Mouse (Mus musculus): ENCODE results near the gene Chst11. TPM values are rescaled to one million over a fixed set of nuclear protein-coding genes. Genes with fewer than 3 reads are reported as not detected.

The Chst11 gene
- polyA plus RNA-seq, 1 experiment from 2014 or later: 4.1 TPM

DNA sequence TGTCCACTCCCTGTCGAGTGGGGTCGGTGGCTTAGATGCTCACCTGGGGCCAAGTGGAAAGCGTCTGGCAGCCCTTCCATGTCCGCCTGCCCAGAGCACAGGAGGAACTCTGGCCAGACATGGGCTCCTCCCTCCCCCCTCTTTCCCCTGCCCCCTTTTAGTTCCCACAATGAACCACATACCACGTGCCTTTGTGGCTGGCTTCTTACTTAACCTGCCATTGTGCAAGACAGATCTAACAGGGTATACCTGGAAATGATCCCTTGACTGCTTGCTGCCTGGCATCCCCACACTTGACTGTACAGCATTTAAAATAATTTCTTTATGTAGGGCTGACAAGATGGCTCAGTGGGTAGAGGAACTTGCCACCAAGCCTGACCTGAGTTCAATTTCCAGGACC is 15.7 kb upstream of the Chst11 start:
- Histone ChIP-seq H3K27me3 (replicated peaks) (no peaks in the 10 kb centered on the region), H3K4me2 (no peak overlapping the region), H3K4me3 (no peak overlapping the region), H3K27ac (ENCODE audit: poor library complexity, severe bottlenecking) (no peak overlapping the region; the same call in 1 of the 2 replicates), H3K9ac (no peak overlapping the region), H3K4me1 (replicated peaks) (peaks cover 22% of the 10 kb centered on the region), H3K9me3 (replicated peaks) (no peaks in the 10 kb centered on the region), H3K36me3 (no peaks in the 10 kb centered on the region)
- no peak for ATAC-seq (ENCODE audit: insufficient number of reproducible peaks, low FRiP score)
- WGBS: 74% methylated on average over 5 of the region's 5 CpGs

DNA sequence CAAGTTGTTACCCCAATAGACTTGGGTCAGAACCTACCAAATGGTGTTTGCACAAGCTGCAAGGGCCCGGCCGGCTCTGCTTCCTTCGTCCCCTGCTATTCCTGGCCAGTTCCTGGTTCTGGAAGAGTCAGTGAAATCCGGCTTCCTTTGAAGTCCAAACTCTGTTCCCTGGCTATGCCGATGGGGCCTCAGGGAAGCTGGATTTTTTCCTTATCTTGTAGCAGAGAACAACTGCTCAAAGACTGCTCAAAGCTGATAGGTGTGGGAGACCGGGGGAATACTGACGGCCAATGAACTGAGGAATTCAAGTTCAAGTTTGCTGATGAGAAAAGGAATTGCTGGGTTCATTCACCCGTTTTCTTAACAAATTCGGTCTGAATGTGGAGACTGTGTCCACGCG is 13.7 kb upstream of the Chst11 start:
- H3K4me2 ChIP-seq: peak overlapping the region; percentile 34
- H3K4me1 ChIP-seq (replicated peaks): peaks cover 22% of the 10 kb centered on the region
- no peaks in the 10 kb centered on the region for H3K27me3 ChIP-seq (replicated peaks)
- no peak overlapping the region for H3K4me3 ChIP-seq
- WGBS: 24% methylated on average over 11 of the region's 11 CpGs
- H3K27ac ChIP-seq (ENCODE audit: poor library complexity, severe bottlenecking): no peak overlapping the region
- no peaks in the 10 kb centered on the region for H3K9me3 ChIP-seq (replicated peaks)
- H3K36me3 ChIP-seq: no peaks in the 10 kb centered on the region
- no peak; the same call in 1 of the 2 replicates for ATAC-seq (ENCODE audit: insufficient number of reproducible peaks, low FRiP score)
- H3K9ac ChIP-seq: no peak overlapping the region

DNA sequence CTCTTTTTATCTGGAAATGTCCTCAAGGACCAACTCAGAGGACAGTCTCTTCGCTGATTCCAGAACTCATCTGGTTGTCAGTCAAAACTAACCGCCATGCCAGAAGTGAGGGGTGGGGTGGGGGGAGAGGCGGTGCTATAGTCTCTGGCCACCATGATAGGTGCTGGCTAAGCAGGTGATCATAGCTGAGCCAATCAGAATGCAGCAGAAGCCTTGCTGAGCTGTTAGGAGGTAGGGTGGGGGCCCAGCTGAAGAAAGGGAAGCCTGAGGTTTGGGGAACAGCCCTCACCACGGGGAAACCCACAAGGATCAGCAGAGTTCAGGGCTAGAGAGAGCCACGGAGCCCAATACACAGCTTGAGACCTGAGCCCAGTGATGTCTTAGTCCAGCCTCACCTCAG is 11.1 kb upstream of the Chst11 start:
- Histone ChIP-seq H3K9ac (no peak overlapping the region), H3K9me3 (replicated peaks) (no peaks in the 10 kb centered on the region), H3K4me3 (no peak overlapping the region), H3K27me3 (replicated peaks) (peaks cover 6% of the 10 kb centered on the region), H3K4me1 (replicated peaks) (peaks cover 21% of the 10 kb centered on the region), H3K27ac (ENCODE audit: poor library complexity, severe bottlenecking) (no peak overlapping the region), H3K36me3 (no peaks in the 10 kb centered on the region), H3K4me2 (no peak overlapping the region)
- 74% methylated on average over 5 of the region's 5 CpGs for WGBS
- ATAC-seq (ENCODE audit: insufficient number of reproducible peaks, low FRiP score): no peak

DNA sequence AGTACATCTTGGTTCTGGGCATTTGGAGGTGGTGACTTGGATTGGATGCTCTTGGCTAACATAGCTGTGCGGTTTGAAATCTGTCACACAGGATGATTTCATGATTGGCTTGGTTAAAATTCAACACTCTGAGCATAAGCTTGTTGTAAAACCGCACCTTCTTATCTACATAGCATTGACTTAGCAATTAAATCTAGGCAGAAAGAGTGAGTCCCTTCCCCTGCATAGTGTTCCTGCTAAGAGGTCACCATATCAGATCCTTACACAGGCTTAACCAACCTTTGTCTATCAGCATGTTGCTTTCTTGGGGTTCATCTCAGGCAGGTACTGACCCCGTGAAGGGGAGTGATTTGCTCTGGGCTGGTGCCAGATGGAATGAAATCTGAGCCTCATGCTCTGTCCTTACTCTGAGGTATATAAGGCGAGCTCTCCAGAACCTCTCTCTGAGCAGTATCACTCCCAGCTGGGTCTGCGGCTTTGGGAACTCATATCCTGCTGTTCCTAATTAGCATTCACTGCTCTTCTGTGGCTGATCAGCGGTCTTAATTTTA is 10.6 kb upstream of the Chst11 start:
- no peak overlapping the region for H3K9ac ChIP-seq
- H3K4me3 ChIP-seq: no peak overlapping the region
- H3K36me3 ChIP-seq: no peaks in the 10 kb centered on the region
- H3K27ac ChIP-seq (ENCODE audit: poor library complexity, severe bottlenecking): no peak overlapping the region
- WGBS: 57% methylated on average over 6 of the region's 6 CpGs
- no peaks in the 10 kb centered on the region for H3K9me3 ChIP-seq (replicated peaks)
- ATAC-seq (ENCODE audit: insufficient number of reproducible peaks, low FRiP score): no peak
- peaks cover 16% of the 10 kb centered on the region for H3K4me1 ChIP-seq (replicated peaks)
- no peak overlapping the region for H3K4me2 ChIP-seq
- peaks cover 11% of the 10 kb centered on the region for H3K27me3 ChIP-seq (replicated peaks)

DNA sequence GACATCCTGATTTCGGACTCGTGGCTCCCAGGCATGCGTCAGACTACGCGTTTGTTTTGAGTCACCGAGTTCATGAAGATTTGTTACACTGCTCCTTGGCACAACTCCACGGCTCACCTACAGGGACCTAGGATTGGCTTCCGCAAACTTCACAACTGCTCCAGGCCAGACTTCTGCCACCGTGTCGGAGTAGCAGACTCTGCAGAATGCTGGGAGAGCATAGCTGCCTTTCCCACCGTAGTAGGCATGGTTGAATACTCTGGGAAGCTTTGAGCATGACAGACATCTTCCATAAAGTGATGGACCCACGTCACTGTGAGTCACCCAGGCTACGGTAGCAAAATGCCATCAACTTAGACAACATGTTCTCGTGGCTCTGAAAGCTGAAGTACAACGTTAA is 9.5 kb upstream of the Chst11 start:
- Histone ChIP-seq H3K4me1 (replicated peaks) (peaks cover 14% of the 10 kb centered on the region), H3K9ac (no peak overlapping the region), H3K27me3 (replicated peaks) (peaks cover 22% of the 10 kb centered on the region), H3K36me3 (no peaks in the 10 kb centered on the region), H3K4me3 (no peak overlapping the region), H3K27ac (ENCODE audit: poor library complexity, severe bottlenecking) (no peak overlapping the region), H3K4me2 (no peak overlapping the region), H3K9me3 (replicated peaks) (no peaks in the 10 kb centered on the region)
- no peak for ATAC-seq (ENCODE audit: insufficient number of reproducible peaks, low FRiP score)
- 86% methylated on average over 15 of the region's 15 CpGs for WGBS

DNA sequence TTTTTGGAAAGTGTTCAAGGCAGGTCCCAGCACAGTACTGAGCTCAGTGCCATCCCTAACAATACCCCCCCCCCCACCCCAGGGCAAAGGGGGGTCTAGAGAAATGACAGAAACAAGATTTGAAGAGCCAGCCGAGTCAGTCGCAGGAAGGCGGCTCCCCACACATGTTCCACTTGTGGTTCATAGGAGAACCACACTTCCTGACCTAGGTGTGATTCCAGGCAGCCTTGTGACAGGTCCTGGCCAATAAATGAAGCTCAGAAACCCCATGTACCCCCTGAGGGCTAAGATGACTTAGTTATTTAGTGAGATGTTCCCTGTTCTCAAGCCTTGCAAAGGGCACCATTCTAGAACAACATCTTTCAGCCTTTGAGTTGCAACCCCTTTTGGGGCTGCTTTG is 3.0 kb upstream of the Chst11 start:
- Histone ChIP-seq H3K4me1 (replicated peaks) (peaks cover 11% of the 10 kb centered on the region), H3K9ac (no peak overlapping the region), H3K27me3 (replicated peaks) (peaks cover 54% of the 10 kb centered on the region), H3K27ac (ENCODE audit: poor library complexity, severe bottlenecking) (no peak overlapping the region), H3K36me3 (no peaks in the 10 kb centered on the region), H3K9me3 (replicated peaks) (no peaks in the 10 kb centered on the region), H3K4me2 (no peak overlapping the region), H3K4me3 (no peak overlapping the region)
- ATAC-seq (ENCODE audit: insufficient number of reproducible peaks, low FRiP score): no peak
- WGBS: 79% methylated on average over 3 of the region's 3 CpGs

DNA sequence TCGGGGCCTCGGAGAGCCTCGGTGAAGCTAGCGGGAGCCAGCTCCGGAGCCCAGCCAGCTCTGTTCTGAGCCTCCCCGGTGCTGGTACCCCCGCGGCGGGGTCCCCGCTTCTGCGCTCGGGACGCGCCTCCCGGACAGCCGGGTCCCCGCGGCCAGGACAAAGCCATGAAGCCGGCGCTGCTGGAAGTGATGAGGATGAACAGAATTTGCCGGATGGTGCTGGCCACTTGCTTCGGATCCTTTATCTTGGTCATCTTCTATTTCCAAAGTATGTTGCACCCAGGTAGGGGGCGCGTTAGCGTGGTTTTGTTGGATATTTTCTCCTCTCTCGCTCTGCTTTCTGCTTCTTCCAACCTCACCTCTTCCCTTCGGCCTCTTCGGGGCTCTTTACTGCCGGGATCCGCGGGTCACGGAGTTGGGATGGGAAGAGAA is 418 bp downstream of the Chst11 start:
- Histone ChIP-seq H3K4me2 (peak overlapping the region; percentile 91), H3K9me3 (replicated peaks) (no peaks in the 10 kb centered on the region), H3K36me3 (no peaks in the 10 kb centered on the region), H3K27ac (ENCODE audit: poor library complexity, severe bottlenecking) (peak overlapping the region; percentile 73), H3K27me3 (replicated peaks) (peaks cover 33% of the 10 kb centered on the region), H3K9ac (peak overlapping the region; percentile 79), H3K4me1 (replicated peaks) (peaks cover 29% of the 10 kb centered on the region), H3K4me3 (peak overlapping the region; percentile 69)
- WGBS: under 1% methylated on average over 32 of the region's 32 CpGs
- peak; percentile 26; the same call in 1 of the 2 replicates for ATAC-seq (ENCODE audit: insufficient number of reproducible peaks, low FRiP score)

DNA sequence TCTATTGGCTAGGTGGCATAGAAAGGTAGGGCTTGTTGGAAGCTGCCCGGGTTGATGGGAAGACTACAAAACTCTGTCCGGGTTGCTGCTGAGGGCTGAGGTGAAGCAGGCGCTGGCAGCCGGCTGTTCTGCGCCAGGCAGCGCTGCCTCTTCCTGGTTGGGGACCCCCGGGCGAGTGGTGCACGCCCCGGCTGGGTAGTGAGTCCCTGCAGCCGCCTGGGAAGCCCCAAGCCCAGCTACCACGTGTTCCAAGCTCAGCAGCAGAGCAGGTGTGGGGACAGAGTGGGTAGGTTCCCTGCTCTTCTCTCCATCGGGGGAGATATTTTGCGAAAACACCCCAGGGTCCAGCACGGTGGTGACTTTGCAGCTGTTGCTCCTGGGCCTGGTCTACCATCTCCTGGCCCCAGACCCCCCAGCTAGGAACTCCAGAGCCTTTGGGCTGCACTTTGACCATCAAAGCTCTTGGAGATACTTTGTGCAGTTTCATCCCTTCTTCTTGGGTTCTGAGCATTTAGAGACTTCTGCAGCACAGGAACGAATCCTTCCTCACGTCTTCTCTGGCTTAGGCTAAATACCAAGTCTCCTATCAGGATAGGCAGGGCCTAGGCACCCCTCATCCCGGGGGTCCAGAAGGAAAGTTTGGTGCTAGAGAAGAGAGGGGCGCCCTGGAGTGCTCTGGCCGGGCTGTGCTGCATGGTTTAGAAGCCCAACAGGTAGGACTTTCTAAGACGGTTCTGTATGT is 1.1 kb downstream of the Chst11 start:
- no peak for ATAC-seq (ENCODE audit: insufficient number of reproducible peaks, low FRiP score)
- Histone ChIP-seq H3K36me3 (no peaks in the 10 kb centered on the region), H3K27me3 (replicated peaks) (peaks cover 26% of the 10 kb centered on the region), H3K9ac (peak overlapping the region; percentile 79), H3K9me3 (replicated peaks) (no peaks in the 10 kb centered on the region), H3K4me3 (peak overlapping the region; percentile 69), H3K4me1 (replicated peaks) (peaks cover 36% of the 10 kb centered on the region), H3K4me2 (peak overlapping the region; percentile 91), H3K27ac (ENCODE audit: poor library complexity, severe bottlenecking) (peak overlapping the region; percentile 73)
- WGBS: 7% methylated on average over 21 of the region's 21 CpGs

DNA sequence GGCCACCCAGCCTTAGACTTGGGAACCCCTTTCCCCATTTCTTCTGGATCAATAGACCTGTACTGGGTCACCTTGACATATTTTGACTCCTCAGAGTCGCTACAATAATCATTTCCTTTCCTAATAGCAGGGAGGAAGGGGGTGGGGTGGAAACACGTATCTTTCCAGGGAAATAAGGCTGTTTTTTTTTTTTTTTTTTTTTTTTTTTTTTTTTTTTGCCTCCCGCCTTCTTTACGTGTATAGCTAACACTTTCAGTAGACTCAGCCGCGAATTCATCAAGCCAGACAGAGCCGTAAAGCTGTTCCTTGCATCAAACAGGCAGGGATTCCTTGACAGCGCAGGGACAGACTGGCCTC is 1.7 kb downstream of the Chst11 start:
- H3K27ac ChIP-seq (ENCODE audit: poor library complexity, severe bottlenecking): no peak overlapping the region
- H3K4me2 ChIP-seq: peak overlapping the region; percentile 91
- peaks cover 20% of the 10 kb centered on the region for H3K27me3 ChIP-seq (replicated peaks)
- H3K36me3 ChIP-seq: no peaks in the 10 kb centered on the region
- peak overlapping the region; percentile 79 for H3K9ac ChIP-seq
- peak overlapping the region; percentile 69 for H3K4me3 ChIP-seq
- no peaks in the 10 kb centered on the region for H3K9me3 ChIP-seq (replicated peaks)
- no peak for ATAC-seq (ENCODE audit: insufficient number of reproducible peaks, low FRiP score)
- peaks cover 42% of the 10 kb centered on the region for H3K4me1 ChIP-seq (replicated peaks)
- 29% methylated on average over 8 of the region's 8 CpGs for WGBS

DNA sequence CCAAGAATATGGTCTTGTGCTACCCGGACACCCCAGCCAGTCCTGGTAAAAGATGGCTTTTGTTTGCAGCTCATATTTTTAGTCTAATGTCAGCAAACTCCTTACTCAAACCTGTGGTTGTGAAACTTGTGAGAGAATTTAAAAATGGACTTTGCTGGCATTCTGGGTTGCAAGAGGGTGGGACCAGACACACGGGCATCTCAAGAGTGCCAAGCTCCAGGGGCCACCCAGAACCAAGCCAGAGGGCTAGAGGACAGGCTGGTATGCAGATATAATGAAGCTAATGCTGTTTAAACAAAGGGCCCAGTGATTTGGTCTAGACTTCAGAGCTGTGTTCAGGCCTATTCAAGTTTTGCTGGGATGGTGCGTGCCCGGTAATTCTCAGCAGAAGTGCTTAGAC is 2.1 kb downstream of the Chst11 start:
- no peak for ATAC-seq (ENCODE audit: insufficient number of reproducible peaks, low FRiP score)
- Histone ChIP-seq H3K27me3 (replicated peaks) (peaks cover 16% of the 10 kb centered on the region), H3K4me2 (peak overlapping the region; percentile 91), H3K9me3 (replicated peaks) (no peaks in the 10 kb centered on the region), H3K9ac (peak overlapping the region; percentile 63), H3K36me3 (no peaks in the 10 kb centered on the region), H3K27ac (ENCODE audit: poor library complexity, severe bottlenecking) (no peak overlapping the region), H3K4me3 (peak overlapping the region; percentile 69), H3K4me1 (replicated peaks) (peaks cover 46% of the 10 kb centered on the region)
- WGBS: 49% methylated on average over 4 of the region's 4 CpGs

DNA sequence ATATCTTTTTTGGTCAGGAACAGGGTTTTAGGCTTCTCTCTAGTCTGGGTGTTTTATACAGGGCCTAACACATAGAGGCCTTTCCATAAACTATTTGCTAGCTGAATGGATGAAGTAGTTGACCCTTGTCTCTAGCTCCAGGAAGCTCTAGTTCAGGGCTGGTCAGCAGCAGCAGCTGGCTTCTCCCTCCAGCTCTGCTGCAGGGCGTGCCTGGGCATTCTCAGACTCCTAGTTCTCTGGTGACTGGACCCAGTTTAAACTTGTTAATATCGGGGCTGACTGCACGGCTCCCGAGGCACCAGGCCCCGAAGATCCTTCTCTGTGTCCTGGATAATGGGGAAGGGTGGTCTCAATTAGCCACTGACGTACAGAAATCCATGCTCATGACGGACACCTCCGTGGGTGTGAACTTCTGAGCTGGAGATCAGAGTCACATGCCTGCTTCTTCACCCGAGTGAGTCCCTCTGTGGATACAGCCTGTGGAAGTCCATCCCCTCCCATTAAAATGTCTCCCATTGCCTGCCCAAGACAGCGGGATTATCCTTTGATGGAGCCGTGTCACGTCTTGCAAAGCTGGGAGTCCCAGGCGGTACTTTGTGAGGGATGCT is 4.2 kb downstream of the Chst11 start:
- no peak for ATAC-seq (ENCODE audit: insufficient number of reproducible peaks, low FRiP score)
- no peaks in the 10 kb centered on the region for H3K9me3 ChIP-seq (replicated peaks)
- H3K9ac ChIP-seq: 0 out of 2 replicates have a peak overlapping the region, but pooled peaks have one; percentile 14
- H3K4me2 ChIP-seq: 0 out of 2 replicates have a peak overlapping the region, but pooled peaks have one; percentile 6
- WGBS: 73% methylated on average over 13 of the region's 13 CpGs
- peak overlapping the region; percentile 10; the same call in 1 of the 2 replicates for H3K27ac ChIP-seq (ENCODE audit: poor library complexity, severe bottlenecking)
- no peaks in the 10 kb centered on the region for H3K36me3 ChIP-seq
- no peaks in the 10 kb centered on the region for H3K27me3 ChIP-seq (replicated peaks)
- H3K4me1 ChIP-seq (replicated peaks): peaks cover 66% of the 10 kb centered on the region
- no peak overlapping the region for H3K4me3 ChIP-seq
